Comparison of ENCODE assay signal across 8 mouse cellular contexts in genomic region chr5:115214864-115215263, GRCm38 (mm10). TPM values are rescaled to one million over a fixed set of nuclear protein-coding genes. Genes with fewer than 3 reads are reported as not detected.
A peak's percentile ranks its signal among the peaks of the same experiment; 100 is the strongest.
DNase-seq lines count a peak whose midpoint lies in the region; ATAC-seq lines count a peak whose summit lies in the region.

No protein-coding gene starts in this region.

- ATAC-seq in forebrain, embryonic 13.5 days, result peak; percentile 78
- ATAC-seq in intestine, embryonic 16.5 days, result no peak

- peaks cover 8% of the 10 kb centered on the region for H3K4me1 ChIP-seq in forebrain, embryonic 13.5 days
- H3K4me1 ChIP-seq in intestine, embryonic 16.5 days (ENCODE audit: control insufficient read depth, insufficient read depth, low read length), result 0 out of 2 replicates have a peak, but pooled peaks cover 3% of the 10 kb centered on the region

- no peaks in the 10 kb centered on the region for H3K9me3 ChIP-seq in forebrain, embryonic 13.5 days (replicated peaks)
- no peaks in the 10 kb centered on the region for H3K9me3 ChIP-seq in intestine, embryonic 16.5 days (ENCODE audit: control insufficient read depth, low read length)

- DNase-seq in layer of hippocampus, adult 9-11 months, result peak; percentile 45
- DNase-seq in layer of hippocampus, adult 8-10 months (ENCODE audit: low spot score in 2 of 2), result no peak
- DNase-seq in cerebellum, adult 18-20 months, result peak; percentile 81 to 83
- peak; percentile 67 for DNase-seq in neural tube, embryonic 10.5 days (ENCODE audit: extremely low spot score, low spot score)
- DNase-seq in adrenal gland, postnatal 25 days, result no peak
- DNase-seq in gastrocnemius, postnatal 36 days, result no peak

- peak overlapping the region; percentile 61 for H3K27ac ChIP-seq in forebrain, embryonic 13.5 days
- H3K27ac ChIP-seq in intestine, embryonic 16.5 days (ENCODE audit: low read length), result no peak overlapping the region

- no peaks in the 10 kb centered on the region for H3K36me3 ChIP-seq in forebrain, embryonic 13.5 days (ENCODE audit: poor library complexity, severe bottlenecking)
- no peaks in the 10 kb centered on the region for H3K36me3 ChIP-seq in intestine, embryonic 16.5 days (ENCODE audit: control insufficient read depth, insufficient read depth, low read length)

- peaks cover 10% of the 10 kb centered on the region; the same call in 1 of the 2 replicates for H3K27me3 ChIP-seq in forebrain, embryonic 13.5 days
- peaks cover 5% of the 10 kb centered on the region; the same call in 1 of the 2 replicates for H3K27me3 ChIP-seq in intestine, embryonic 16.5 days (replicated peaks; ENCODE audit: control insufficient read depth, insufficient read depth, low read length)

- peak overlapping the region; percentile 46 for H3K4me3 ChIP-seq in forebrain, embryonic 13.5 days
- peak overlapping the region; percentile 45 for H3K4me3 ChIP-seq in intestine, embryonic 16.5 days (ENCODE audit: low read length)

- H3K9ac ChIP-seq in forebrain, embryonic 13.5 days, result peak overlapping the region; percentile 78
- H3K9ac ChIP-seq in intestine, embryonic 16.5 days (ENCODE audit: low read depth, low read length), result peak overlapping the region; percentile 60

- 0% methylated on average over 16 of the region's 17 CpGs for WGBS in forebrain, embryonic 13.5 days
- under 1% methylated on average over 17 of the region's 17 CpGs for WGBS in intestine, embryonic 16.5 days

- H3K4me2 ChIP-seq in forebrain, embryonic 13.5 days, result peak overlapping the region; percentile 76
- H3K4me2 ChIP-seq in intestine, embryonic 16.5 days (ENCODE audit: low read depth, low read length), result peak overlapping the region; percentile 66

- intact Hi-C loops in gastrocnemius, postnatal 36 days (cut with DNase I), result no loop called here

RNA-seq across cellular contexts. Expression of gene Cabp1, which starts 20.7 kb away (rescaled TPM):
- 100 to 1,000 TPM; 109 to 118 (median 114) TPM for total RNA-seq in layer of hippocampus, adult 8-10 months (2022)
- polyA plus RNA-seq in forebrain, embryonic 13.5 days (2015; fragmentation: Nextera tagmentation; extraction: Ambion mirVana), result 5.7 and 12.6 TPM in 2 replicates
- polyA plus RNA-seq in intestine, embryonic 16.5 days (2015; fragmentation: Nextera tagmentation; extraction: Ambion mirVana), result 0.80 and 1.2 TPM in 2 replicates
- 36.4 and 44.4 TPM in 2 replicates for total RNA-seq in adrenal gland, postnatal 25 days (2021)
- total RNA-seq in gastrocnemius, postnatal 36 days (2021), result 1 to 10 TPM; 1.3 to 1.4 TPM

RNA-seq across cellular contexts. Expression of gene Pop5, which starts 20.8 kb away (rescaled TPM):
- 100 to 1,000 TPM in 2 of 4 experiments, 10 to 100 TPM in 2; 89.0 to 104 (median 99.1) TPM for total RNA-seq in layer of hippocampus, adult 8-10 months (2022)
- 102 and 112 TPM in 2 replicates for polyA plus RNA-seq in forebrain, embryonic 13.5 days (2015; fragmentation: Nextera tagmentation; extraction: Ambion mirVana)
- 124 and 141 TPM in 2 replicates for polyA plus RNA-seq in intestine, embryonic 16.5 days (2015; fragmentation: Nextera tagmentation; extraction: Ambion mirVana)
- total RNA-seq in adrenal gland, postnatal 25 days (2021), result 77.2 and 94.0 TPM in 2 replicates
- 10 to 100 TPM; 27.9 to 28.2 TPM for total RNA-seq in gastrocnemius, postnatal 36 days (2021)

RNA-seq across cellular contexts. Expression of gene Mlec, which starts 56.9 kb away (rescaled TPM):
- 100 to 1,000 TPM in 1 of 4 experiments, 10 to 100 TPM in 3; 80.4 to 100 (median 89.0) TPM for total RNA-seq in layer of hippocampus, adult 8-10 months (2022)
- 23.5 and 25.9 TPM in 2 replicates for polyA plus RNA-seq in forebrain, embryonic 13.5 days (2015; fragmentation: Nextera tagmentation; extraction: Ambion mirVana)
- polyA plus RNA-seq in intestine, embryonic 16.5 days (2015; fragmentation: Nextera tagmentation; extraction: Ambion mirVana), result 68.5 and 82.4 TPM in 2 replicates
- total RNA-seq in adrenal gland, postnatal 25 days (2021), result 139 and 194 TPM in 2 replicates
- 100 to 1,000 TPM; 163 to 241 TPM for total RNA-seq in gastrocnemius, postnatal 36 days (2021)

RNA-seq across cellular contexts. Expression of gene Rnf10, which starts 57.8 kb away (rescaled TPM):
- 100 to 1,000 TPM; 226 to 251 (median 245) TPM for total RNA-seq in layer of hippocampus, adult 8-10 months (2022)
- 134 and 138 TPM in 2 replicates for polyA plus RNA-seq in forebrain, embryonic 13.5 days (2015; fragmentation: Nextera tagmentation; extraction: Ambion mirVana)
- polyA plus RNA-seq in intestine, embryonic 16.5 days (2015; fragmentation: Nextera tagmentation; extraction: Ambion mirVana), result 90.4 and 92.6 TPM in 2 replicates
- total RNA-seq in adrenal gland, postnatal 25 days (2021), result 269 and 281 TPM in 2 replicates
- total RNA-seq in gastrocnemius, postnatal 36 days (2021), result 100 to 1,000 TPM; 243 to 279 TPM

Comparison
In these comparisons a context has a peak if more than half of its experiments do, and no peak if none do; other contexts are left out.
1. DNase-seq: peak in layer of hippocampus, adult 9-11 months (single experiment), cerebellum, adult 18-20 months (2 of 2) and neural tube, embryonic 10.5 days (single experiment); none in layer of hippocampus, adult 8-10 months (0 of 2), adrenal gland, postnatal 25 days (single experiment) and gastrocnemius, postnatal 36 days (0 of 2).
2. RNA of gene Cabp1, which starts 20.7 kb away (total RNA-seq): 109 to 118 TPM in layer of hippocampus, adult 8-10 months and 36.4 to 44.4 TPM in adrenal gland, postnatal 25 days; 1.3 to 1.4 TPM in gastrocnemius, postnatal 36 days; every median in the first group is over 10 times any median in the second.